Mouse (Mus musculus): ENCODE measurements around the gene Nup155.

The Nup155 gene

GRCm38 (mm10) chr15:8200317-8200716 is 91.2 kb downstream of the Nup155 start:
- DNase-seq, result no peak

DNA sequence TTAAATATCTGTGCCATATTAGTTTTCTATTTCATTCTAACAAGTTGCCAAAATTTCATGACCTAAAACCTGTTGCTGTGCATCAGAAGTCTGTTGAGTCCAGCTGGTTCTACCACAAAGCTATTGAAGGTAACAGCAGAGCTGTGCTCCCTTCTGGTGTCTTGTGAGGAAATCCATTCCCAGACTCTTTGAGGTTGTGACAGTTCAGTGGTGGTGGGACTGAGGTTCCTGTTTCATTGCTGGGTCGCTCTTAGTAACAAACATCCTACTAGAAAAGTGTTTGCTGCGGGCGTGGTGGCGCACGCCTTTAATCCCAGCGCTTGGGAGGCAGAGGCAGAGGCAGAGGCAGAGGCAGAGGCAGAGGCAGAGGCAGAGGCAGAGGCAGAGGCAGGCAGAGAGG is 99.3 kb downstream of the Nup155 start:
- DNase-seq, result no peak
